In the genomic region with DNA sequence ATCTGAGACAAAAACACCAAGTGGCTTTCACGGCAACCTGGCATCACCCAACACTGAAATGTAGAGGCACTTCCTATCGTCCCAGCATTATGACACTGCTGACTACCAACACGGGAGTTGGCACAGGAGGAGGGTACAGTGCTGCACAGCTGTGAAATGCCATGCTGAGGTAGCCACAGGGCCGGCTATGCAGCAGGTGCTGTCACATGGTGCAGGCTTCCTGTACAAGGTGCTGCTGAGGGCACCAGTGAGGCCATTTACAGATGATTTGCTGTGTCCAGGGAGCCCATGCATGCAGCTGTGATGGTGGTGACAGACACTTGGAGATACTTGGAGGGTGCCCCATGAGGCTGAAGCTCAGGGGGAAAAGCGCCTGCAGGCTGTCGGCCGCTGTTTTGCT, we compare ENCODE assay signal across 16 mouse cellular contexts.
DNase-seq lines count a peak whose midpoint lies in the region; ATAC-seq and TF ChIP-seq lines count a peak whose summit lies in the region.
"Had no signal": no experiment of that assay in that cellular context is flagged by ENCODE, and none has a peak within 500 bp of the region (broad histone marks: within the 10 kb centered on the region; RNA-seq: fewer than 3 reads in every experiment).

No protein-coding gene starts in this region.

- no peak overlapping the region for H3K27ac ChIP-seq in heart, embryonic 12.5 days (ENCODE audit: poor library complexity, severe bottlenecking)
- no peak overlapping the region for H3K27ac ChIP-seq in stomach, postnatal 0 days (replicated peaks)
- H3K27ac ChIP-seq: embryonic facial prominence, embryonic 13.5 days; hindbrain, embryonic 15.5 days; kidney, embryonic 15.5 days; liver, embryonic 12.5 days; midbrain, embryonic 12.5 days had no signal

- H3K36me3 ChIP-seq in heart, embryonic 12.5 days: peaks cover 81% of the 10 kb centered on the region
- H3K36me3 ChIP-seq in megakaryocyte, embryonic 14.5 days (replicated peaks; ENCODE audit: low read length): no peaks in the 10 kb centered on the region
- H3K36me3 ChIP-seq in stomach, postnatal 0 days (ENCODE audit: control insufficient read depth, insufficient read depth, low read length): peaks cover 30% of the 10 kb centered on the region

- intact Hi-C loops in heart, postnatal 25 days (cut with DNase I): loop anchor here (2.0 to 5.0 kb wide), 3 partner anchors 400 to 1285 kb away; no protein-coding TSS in a partner anchor

- H3K9me3 ChIP-seq in heart, embryonic 12.5 days (replicated peaks): no peaks in the 10 kb centered on the region
- H3K9me3 ChIP-seq in megakaryocyte, embryonic 14.5 days: 0 out of 2 replicates have a peak, but pooled peaks cover 4% of the 10 kb centered on the region
- H3K9me3 ChIP-seq in stomach, postnatal 0 days (ENCODE audit: control insufficient read depth, low read length): no peaks in the 10 kb centered on the region
- H3K9me3 ChIP-seq: embryonic facial prominence, embryonic 13.5 days; hindbrain, embryonic 15.5 days; kidney, embryonic 15.5 days; liver, embryonic 12.5 days; midbrain, embryonic 12.5 days had no signal

- H3K4me2 ChIP-seq in heart, embryonic 12.5 days: no peak overlapping the region
- no peak overlapping the region for H3K4me2 ChIP-seq in stomach, postnatal 0 days (replicated peaks; ENCODE audit: low read depth)
- H3K4me2 ChIP-seq: embryonic facial prominence, embryonic 13.5 days; heart, embryonic 11.5 days; hindbrain, embryonic 15.5 days; kidney, embryonic 15.5 days; liver, embryonic 12.5 days; lung, embryonic 14.5 days; midbrain, embryonic 12.5 days had no signal

- H3K4me1 ChIP-seq in heart, embryonic 12.5 days (replicated peaks): peaks cover 31% of the 10 kb centered on the region
- peaks cover 11% of the 10 kb centered on the region; the same call in 1 of the 2 replicates for H3K4me1 ChIP-seq in megakaryocyte, embryonic 14.5 days
- H3K4me1 ChIP-seq in stomach, postnatal 0 days (replicated peaks; ENCODE audit: control insufficient read depth, insufficient read depth): no peaks in the 10 kb centered on the region
- H3K4me1 ChIP-seq: embryonic facial prominence, embryonic 13.5 days; hindbrain, embryonic 15.5 days; kidney, embryonic 15.5 days; liver, embryonic 12.5 days; midbrain, embryonic 12.5 days had no signal

- H3K27me3 ChIP-seq in heart, embryonic 12.5 days (replicated peaks): no peaks in the 10 kb centered on the region
- peaks cover 2% of the 10 kb centered on the region for H3K27me3 ChIP-seq in megakaryocyte, embryonic 14.5 days (replicated peaks)
- no peaks in the 10 kb centered on the region for H3K27me3 ChIP-seq in stomach, postnatal 0 days (ENCODE audit: control insufficient read depth, insufficient read depth, low read length)
- H3K27me3 ChIP-seq: embryonic facial prominence, embryonic 13.5 days; hindbrain, embryonic 15.5 days; kidney, embryonic 15.5 days; liver, embryonic 12.5 days; midbrain, embryonic 12.5 days had no signal

- no peak for TF ChIP-seq EP300 in stomach, postnatal 0 days (optimal IDR thresholded peaks at IDR 0.05)

- no peak for DNase-seq in heart, postnatal 25 days (ENCODE audit: low spot score)
- no peak for DNase-seq in stomach, postnatal 0 days (ENCODE audit: low spot score)
- DNase-seq in thymus, postnatal 36 days: peak; percentile 70 to 80
- DNase-seq in urinary bladder, adult 18-20 months (ENCODE audit: low spot score in 2 of 2): no peak
- DNase-seq in cerebellum, adult 9-11 months: no peak

- no peak overlapping the region for H3K4me3 ChIP-seq in heart, embryonic 12.5 days
- peak overlapping the region; percentile 38 for H3K4me3 ChIP-seq in megakaryocyte, embryonic 14.5 days (replicated peaks)
- no peak overlapping the region for H3K4me3 ChIP-seq in stomach, postnatal 0 days (ENCODE audit: low read depth, low read length)
- H3K4me3 ChIP-seq: embryonic facial prominence, embryonic 13.5 days; hindbrain, embryonic 15.5 days; kidney, embryonic 15.5 days; liver, embryonic 12.5 days; midbrain, embryonic 12.5 days had no signal

- 69% methylated on average over 7 of the region's 7 CpGs for WGBS in heart, embryonic 12.5 days
- 95% methylated on average over 7 of the region's 7 CpGs for WGBS in stomach, postnatal 0 days

- peak; percentile 39; the same call in 1 of the 2 replicates for ATAC-seq in heart, embryonic 12.5 days (ENCODE audit: insufficient number of reproducible peaks, low FRiP score)
- no peak for ATAC-seq in megakaryocyte, adult 5-6 weeks (ENCODE audit: poor library complexity, severe bottlenecking)
- ATAC-seq in stomach, postnatal 0 days (ENCODE audit: low FRiP score, low TSS enrichment): peak; percentile 14
- ATAC-seq: intestine, postnatal 0 days; liver, embryonic 12.5 days had no signal

- no peak overlapping the region for H3K9ac ChIP-seq in heart, embryonic 12.5 days
- no peak overlapping the region for H3K9ac ChIP-seq in stomach, postnatal 0 days (ENCODE audit: low read length)
- H3K9ac ChIP-seq: embryonic facial prominence, embryonic 13.5 days; hindbrain, embryonic 15.5 days; kidney, embryonic 15.5 days; liver, embryonic 12.5 days; lung, embryonic 14.5 days; midbrain, embryonic 12.5 days had no signal

- no peak for TF ChIP-seq CTCF in stomach, postnatal 0 days (IDR thresholded peaks at IDR 0.05; ENCODE audit: low read depth)

Comparison
In these comparisons a context has a peak if more than half of its experiments do, and no peak if none do; other contexts are left out.
1. DNase-seq: peak in thymus, postnatal 36 days (2 of 2); none in heart, postnatal 25 days (single experiment), stomach, postnatal 0 days (single experiment), urinary bladder, adult 18-20 months (0 of 2) and cerebellum, adult 9-11 months (single experiment).